Mouse (Mus musculus) right cerebral cortex, postnatal 14 days (tissue): ENCODE data around the gene Cyp2c66.
"Not testable (repeated sequence)": the region's sequence is repeated elsewhere in the genome, so short reads cannot be mapped to it uniquely, and the experiment has no call there.

ENCODE experiments used
- DNase-seq: peaks from one replicate; pipeline ENCODE4 v3.0.0; 2022

Cyp2c66 gene

GRCm38 (mm10) chr19:39113644-39114043, at the start of gene Cyp2c66:
TSS of gene Cyp2c66 (plus strand) at chr19:39113898.
- DNase-seq = no peak

- DNase-seq = not testable (repeated sequence)
These were observed 14.9 kb upstream of the Cyp2c66 start for GRCm38 (mm10) chr19:39098779-39099178.

- DNase-seq = not testable (repeated sequence)
These were observed 43.1 kb downstream of the Cyp2c66 start for GRCm38 (mm10) chr19:39156836-39157235.
